Mouse (Mus musculus): ENCODE results near the gene Piezo1.

DNA sequence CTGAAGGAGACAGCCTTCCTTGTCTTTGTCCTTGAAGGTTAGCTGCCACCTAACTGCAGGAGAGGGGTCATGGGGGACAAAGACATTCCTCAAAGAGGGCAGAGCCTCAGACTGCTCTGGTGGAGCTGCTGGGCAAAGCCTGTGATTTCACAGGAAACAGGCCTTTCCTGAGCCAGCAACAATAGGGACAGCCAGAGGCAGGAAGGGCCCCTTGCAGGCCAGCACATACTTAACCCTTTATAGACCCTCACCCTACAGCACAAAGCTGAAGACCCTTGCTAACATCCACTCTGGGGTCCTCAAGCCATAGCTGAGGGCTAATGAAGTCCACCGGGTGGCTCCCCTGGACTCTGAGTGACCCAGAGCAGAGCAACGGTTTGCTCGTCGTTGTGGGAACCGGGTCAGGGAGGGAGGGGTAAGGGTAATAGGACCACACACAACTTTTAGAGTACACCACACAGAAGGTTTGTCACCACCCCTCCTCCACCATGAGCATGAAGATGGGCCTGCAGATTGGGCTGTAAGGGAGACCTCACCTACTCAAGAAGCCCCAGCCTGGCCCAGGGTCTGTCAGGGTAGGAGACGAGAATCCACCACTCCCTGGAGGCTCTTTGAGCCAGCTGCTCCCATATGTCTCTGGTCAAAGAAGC is 33.5 kb downstream of the Piezo1 start:
- TF ChIP-seq POLR2A (IDR thresholded peaks at IDR 0.05; ENCODE audit: extremely low read depth, insufficient read depth, low read length) (no peak), CTCF (IDR thresholded peaks at IDR 0.05; ENCODE audit: low read depth, low read length) (no peak)
